Mouse (Mus musculus) heart, postnatal 0 days (tissue): ENCODE results near the gene Amfr. TPM values are rescaled to one million over a fixed set of nuclear protein-coding genes. Genes with fewer than 3 reads are reported as not detected.

Experiments used
- ATAC-seq: fragments of 200-750 bp; cut with Nextera tagmentation; 2 replicates; pipeline ENCODE4 v1.8.0; 2017; ENCODE audit warnings: low read depth, moderate number of reproducible peaks, moderate library complexity; ENCODE audit not compliant: insufficient read depth
- DNase-seq: peaks from one replicate; pipeline ENCODE4 v3.0.0-alpha.2; 2016; ENCODE audit warnings: low spot score
- H3K27ac ChIP-seq: fragments of 300-500 bp; sonication (generic); 2 replicates; pipeline ENCODE4 v1.5.1; 2014; ENCODE audit warnings: low read depth, mild to moderate bottlenecking
- H3K27me3 ChIP-seq: fragments of 300-500 bp; sonication (generic); 2 replicates; pipeline ENCODE4 v1.6.1; 2014; ENCODE audit warnings: low read length, mixed read lengths; ENCODE audit not compliant: control insufficient read depth, insufficient read depth
- H3K36me3 ChIP-seq: fragments of 300-500 bp; sonication (generic); replicated peaks from 2 replicates; pipeline ENCODE4 v1.6.1; 2014; ENCODE audit warnings: low read length, mixed read lengths; ENCODE audit not compliant: control insufficient read depth, insufficient read depth
- H3K4me1 ChIP-seq: fragments of 300-500 bp; sonication (generic); 2 replicates; pipeline ENCODE4 v1.6.1; 2014; ENCODE audit warnings: antibody characterized with exemption; ENCODE audit not compliant: control insufficient read depth, insufficient read depth
- H3K4me2 ChIP-seq: fragments of 300-500 bp; sonication (generic); 2 replicates; pipeline ENCODE4 v1.6.1; 2014; ENCODE audit warnings: low read depth, mild to moderate bottlenecking, low read length, moderate library complexity
- H3K4me3 ChIP-seq: fragments of 300-500 bp; sonication (generic); 2 replicates; pipeline ENCODE4 v1.5.1; 2014; ENCODE audit warnings: low read depth, low read length
- H3K9ac ChIP-seq: fragments of 300-500 bp; sonication (generic); replicated peaks from 2 replicates; pipeline ENCODE4 v1.6.1; 2014; ENCODE audit warnings: low read depth, low read length, mixed read lengths
- H3K9me3 ChIP-seq: fragments of 300-500 bp; sonication (generic); replicated peaks from 2 replicates; pipeline ENCODE4 v1.6.1; 2016; ENCODE audit warnings: low read length; ENCODE audit not compliant: control insufficient read depth
- CTCF ChIP-seq: IDR thresholded peaks from 2 replicates; pipeline ENCODE4 v1.5.1; 2016; ENCODE audit warnings: antibody characterized with exemption, control low read depth, low read depth
- EP300 ChIP-seq: IDR thresholded peaks from 2 replicates; pipeline ENCODE4 v1.6.1; 2016; ENCODE audit warnings: antibody characterized with exemption, low read depth
- WGBS: fragments of 180-500 bp; shearing (Covaris S2); extraction: QIAGEN DNeasy Blood & Tissue Kit; methylation state at CpG from one replicate; pipeline ENCODE4 v1.1.7; 2014; 5-methylcytosine and 5-hydroxymethylcytosine counted together
- polyA plus RNA-seq: library from polyadenylated mRNA; unstranded; fragments of >200 nt; fragmentation: Nextera tagmentation; extraction: Ambion mirVana; gene quantifications from 2 replicates; pipeline ENCODE4 v1.2.1, GENCODE M21; 2015
- total RNA-seq: library from RNA; depleted of rRNA; stranded (reverse); fragments of >200 nt; gene quantifications from 2 replicates; pipeline ENCODE4 v1.2.3, GENCODE M21; 2014; ENCODE audit warnings: low replicate concordance

Gene Amfr
- total and polyA plus RNA-seq, 2 experiments from 2014 or later, result 57.0 to 148 TPM

DNA sequence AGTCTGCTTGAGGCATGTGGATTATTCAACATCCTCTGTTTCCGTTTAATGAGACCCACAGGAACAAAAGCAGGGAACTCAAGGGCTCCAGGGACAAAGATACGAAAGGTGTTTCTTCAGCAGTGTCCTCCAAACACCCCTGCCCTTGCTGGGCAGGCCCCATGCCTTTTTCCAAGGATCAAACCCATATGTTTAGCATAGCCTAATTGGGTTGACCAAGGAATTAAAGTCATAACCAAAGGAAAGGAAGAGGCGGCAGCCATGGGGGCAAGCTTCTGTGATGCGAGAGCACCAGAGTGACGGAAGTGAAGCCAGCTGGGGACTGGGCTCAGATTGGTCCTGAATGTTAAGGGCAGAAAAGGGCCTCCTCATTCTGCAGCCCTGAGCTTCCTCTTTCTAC, 40.4 kb downstream of the Amfr start:
- ATAC-seq (no peak), DNase-seq (no peak)
- TF ChIP-seq CTCF (no peak), EP300 (no peak)
- Histone ChIP-seq H3K36me3 (peaks cover 64% of the 10 kb centered on the region), H3K4me2 (no peak overlapping the region), H3K27me3 (no peaks in the 10 kb centered on the region), H3K4me3 (no peak overlapping the region), H3K9ac (no peak overlapping the region), H3K27ac (no peak overlapping the region), H3K4me1 (no peaks in the 10 kb centered on the region; the same call in 1 of the 2 replicates), H3K9me3 (no peaks in the 10 kb centered on the region)
- 93% methylated on average over 5 of the region's 5 CpGs for WGBS

DNA sequence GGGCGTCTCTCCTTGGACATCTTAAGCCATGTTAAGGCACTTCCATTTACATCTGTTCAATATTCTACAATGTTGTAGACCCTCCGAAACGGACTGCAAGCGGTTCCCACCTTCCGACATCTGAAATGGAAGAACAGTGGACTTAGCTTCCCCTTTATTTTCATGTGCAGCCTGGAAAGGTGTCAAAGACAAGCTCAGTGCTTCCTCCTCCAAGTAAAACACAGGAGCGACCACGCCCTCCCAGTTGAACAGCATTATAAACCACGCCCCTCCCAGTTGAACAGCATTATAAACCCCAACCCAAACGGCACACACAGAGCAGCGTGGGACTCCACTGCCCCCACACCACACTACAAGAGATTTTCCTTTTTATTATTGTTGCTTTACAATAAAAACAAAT, 41.2 kb downstream of the Amfr start:
- Histone ChIP-seq H3K4me3 (no peak overlapping the region), H3K27ac (no peak overlapping the region), H3K27me3 (no peaks in the 10 kb centered on the region), H3K36me3 (peaks cover 58% of the 10 kb centered on the region), H3K9ac (no peak overlapping the region), H3K4me1 (no peaks in the 10 kb centered on the region; the same call in 1 of the 2 replicates), H3K4me2 (no peak overlapping the region), H3K9me3 (no peaks in the 10 kb centered on the region)
- WGBS, result 89% methylated on average over 10 of the region's 10 CpGs
- ATAC-seq (no peak), DNase-seq (no peak)
- TF ChIP-seq EP300, result no peak
- TF ChIP-seq CTCF, result no peak

DNA sequence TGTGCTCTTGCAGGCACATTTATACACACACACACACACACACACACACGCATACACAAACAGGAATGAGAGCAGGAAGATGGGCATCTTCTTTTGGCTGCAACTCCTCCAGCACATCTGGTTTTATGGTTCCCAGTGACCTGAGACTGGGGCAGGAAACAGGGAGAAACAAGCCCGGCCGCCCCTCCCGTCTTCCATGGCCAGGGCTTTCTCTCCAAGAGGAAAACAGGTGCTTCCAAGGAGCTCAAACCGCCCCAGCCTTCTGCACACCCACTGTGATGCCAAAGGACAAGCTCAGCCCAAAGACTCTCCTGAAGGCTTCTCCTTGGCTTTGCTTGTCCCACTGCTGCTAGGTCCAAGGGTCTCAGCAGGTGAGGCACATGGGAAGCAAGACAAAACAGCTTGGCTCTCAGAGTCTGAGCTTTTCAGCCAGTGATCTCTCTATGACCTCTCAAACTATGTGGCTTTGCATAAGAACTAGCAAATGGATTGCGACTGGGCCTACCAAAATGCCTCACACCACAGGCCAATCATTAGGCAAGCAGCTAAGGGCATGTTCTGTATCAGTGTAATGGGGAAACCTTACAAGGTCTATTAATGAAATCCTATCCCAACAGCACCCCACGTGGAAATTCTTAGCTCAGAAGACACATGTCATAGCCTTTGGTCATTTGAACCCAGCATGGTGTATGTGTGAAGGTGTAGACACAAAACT, 42.9 kb downstream of the Amfr start:
- Histone ChIP-seq H3K4me2 (no peak overlapping the region), H3K4me3 (no peak overlapping the region), H3K9ac (no peak overlapping the region), H3K4me1 (no peaks in the 10 kb centered on the region), H3K36me3 (peaks cover 41% of the 10 kb centered on the region), H3K27me3 (no peaks in the 10 kb centered on the region), H3K27ac (no peak overlapping the region), H3K9me3 (no peaks in the 10 kb centered on the region)
- 79% methylated on average over 7 of the region's 7 CpGs for whole genome bisulfite sequencing
- no peak for TF ChIP-seq EP300
- no peak for TF ChIP-seq CTCF
- no peak for DNase-seq
- no peak for ATAC-seq

DNA sequence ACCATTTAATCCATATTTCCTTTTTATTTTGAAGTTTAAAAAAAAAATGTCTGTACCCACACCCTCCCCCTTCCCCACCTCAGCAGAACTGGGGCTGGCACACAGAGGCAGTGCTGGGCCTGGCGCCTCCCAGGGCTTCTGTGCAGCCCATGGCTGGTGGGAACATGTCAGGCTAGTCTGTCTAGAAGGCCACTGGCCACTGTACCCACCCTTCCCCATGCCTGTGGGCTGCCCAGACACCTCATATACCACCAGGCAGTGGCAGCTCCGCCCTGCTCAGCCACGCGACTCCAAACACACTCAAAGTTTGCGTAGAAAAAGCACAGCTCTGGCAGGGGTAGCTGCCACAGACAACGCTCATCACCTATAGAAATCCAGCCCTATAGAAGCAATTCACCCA, 44.3 kb downstream of the Amfr start:
- H3K4me1 ChIP-seq, result no peaks in the 10 kb centered on the region
- DNase-seq, result no peak
- H3K27ac ChIP-seq, result no peak overlapping the region
- H3K4me2 ChIP-seq, result no peak overlapping the region
- no peak for TF ChIP-seq CTCF
- TF ChIP-seq EP300, result no peak
- H3K9ac ChIP-seq, result no peak overlapping the region
- H3K9me3 ChIP-seq, result no peaks in the 10 kb centered on the region
- 88% methylated on average over 6 of the region's 6 CpGs for WGBS
- no peaks in the 10 kb centered on the region for H3K27me3 ChIP-seq
- ATAC-seq, result no peak
- peaks cover 26% of the 10 kb centered on the region for H3K36me3 ChIP-seq
- H3K4me3 ChIP-seq, result no peak overlapping the region

DNA sequence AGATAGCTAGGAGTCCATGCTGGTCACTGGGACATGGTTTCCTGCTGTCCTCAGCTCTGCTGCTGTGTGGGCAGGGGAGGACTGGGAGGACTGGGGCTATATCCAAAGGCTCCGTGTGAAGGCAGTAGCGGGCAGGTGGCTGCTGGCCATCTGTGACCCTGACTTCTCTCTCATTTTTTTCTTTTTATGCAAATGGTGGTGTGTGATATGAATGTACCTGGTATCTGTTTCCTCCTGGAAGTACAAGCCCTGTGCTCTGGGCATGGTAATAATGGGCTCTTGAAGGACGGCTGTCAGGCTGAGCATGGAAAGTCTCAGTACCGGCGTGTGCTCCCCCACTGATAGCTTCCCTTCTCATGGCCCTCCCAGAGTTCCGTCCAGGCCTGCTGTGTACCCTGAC, 51.7 kb downstream of the Amfr start:
- Histone ChIP-seq H3K4me2 (no peak overlapping the region), H3K4me1 (no peaks in the 10 kb centered on the region), H3K9ac (no peak overlapping the region), H3K27me3 (no peaks in the 10 kb centered on the region), H3K9me3 (no peaks in the 10 kb centered on the region), H3K27ac (no peak overlapping the region), H3K4me3 (no peak overlapping the region), H3K36me3 (no peaks in the 10 kb centered on the region)
- WGBS, result 55% methylated on average over 6 of the region's 6 CpGs
- TF ChIP-seq EP300 (no peak), CTCF (no peak)
- DNase-seq, result no peak
- ATAC-seq, result no peak

DNA sequence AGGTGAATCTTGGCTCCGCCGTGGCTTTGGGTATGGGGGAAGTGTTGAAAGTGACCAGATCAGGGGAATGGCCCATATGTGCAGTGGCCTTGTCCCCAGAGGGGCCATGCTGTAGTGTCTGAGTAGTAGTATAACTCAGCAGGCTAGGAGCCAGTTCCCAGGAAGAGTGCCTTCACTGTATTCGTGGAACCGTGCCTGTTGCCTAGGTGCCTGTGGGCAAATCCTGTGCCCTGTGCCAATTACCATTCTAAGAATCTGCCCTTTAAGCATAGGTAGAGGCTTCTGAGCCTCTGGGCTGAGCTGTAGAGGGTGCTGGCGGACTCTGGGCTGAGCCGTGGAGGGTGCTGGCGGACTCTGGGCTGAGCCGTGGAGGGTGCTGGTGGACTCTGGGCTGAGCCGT, 54.2 kb downstream of the Amfr start:
- Histone ChIP-seq H3K4me3 (no peak overlapping the region), H3K9ac (no peak overlapping the region), H3K9me3 (no peaks in the 10 kb centered on the region), H3K36me3 (no peaks in the 10 kb centered on the region), H3K27ac (no peak overlapping the region), H3K4me2 (no peak overlapping the region), H3K27me3 (no peaks in the 10 kb centered on the region), H3K4me1 (no peaks in the 10 kb centered on the region)
- TF ChIP-seq CTCF, result no peak
- no peak for TF ChIP-seq EP300
- WGBS, result 84% methylated on average over 9 of the region's 9 CpGs
- ATAC-seq (no peak), DNase-seq (no peak)
